Mouse (Mus musculus) olfactory bulb, adult 2 months (tissue): ENCODE measurements at regions not wholly inside any gene's neighbourhood (a gene's known extent, or its start where the extent isn't known, plus 50 kb on each side); places are given as distances from the start of the nearest gene placed in this dataset.

Source experiments
- H3K27ac ChIP-seq: fragments of 200-500 bp; 2 replicates; pipeline ENCODE4 v1.5.1; 2012; ENCODE audit warnings: low read depth, low read length; ENCODE audit not compliant: insufficient read depth
- H3K4me1 ChIP-seq: fragments of 200-500 bp; 2 replicates; pipeline ENCODE4 v1.6.1; 2012; ENCODE audit warnings: low read length; ENCODE audit not compliant: control insufficient read depth, insufficient read depth
- H3K4me3 ChIP-seq: fragments of 200-500 bp; 2 replicates; pipeline ENCODE4 v1.5.1; 2012; ENCODE audit warnings: mild to moderate bottlenecking, low read depth, low read length, moderate library complexity; ENCODE audit not compliant: insufficient read depth
- CTCF ChIP-seq: fragments of 200-500 bp; IDR thresholded peaks from 2 replicates; pipeline ENCODE4 v1.5.1; 2012; ENCODE audit warnings: low read depth, mild to moderate bottlenecking, low read length, moderate library complexity; ENCODE audit not compliant: insufficient read depth
- POLR2A ChIP-seq: fragments of 200-500 bp; IDR thresholded peaks from 2 replicates; pipeline ENCODE4 v1.6.1; 2012; ENCODE audit warnings: mild to moderate bottlenecking, low read depth, low read length, moderate library complexity; ENCODE audit not compliant: insufficient read depth
- WGBS: fragments of 180-500 bp; shearing (Covaris S2); methylation state at CpG from one replicate; pipeline ENCODE4 v1.1.7; 2018; 5-methylcytosine and 5-hydroxymethylcytosine counted together

GRCm38 (mm10) chr13:45240009-45240653, 149.4 kb upstream of the Mylip start:
- 88% methylated on average over 13 of the region's 13 CpGs for WGBS
- Histone ChIP-seq H3K27ac (no peak overlapping the region), H3K4me3 (no peak overlapping the region), H3K4me1 (peaks cover 8% of the 10 kb centered on the region)
- no peak for TF ChIP-seq POLR2A
- no peak for TF ChIP-seq CTCF

GRCm38 (mm10) chr13:45242261-45242660, 147.3 kb upstream of the Mylip start:
- 79% methylated on average over 3 of the region's 3 CpGs for WGBS
- no peak for TF ChIP-seq CTCF
- TF ChIP-seq POLR2A: no peak
- H3K27ac ChIP-seq: no peak overlapping the region
- H3K4me3 ChIP-seq: no peak overlapping the region
- peaks cover 8% of the 10 kb centered on the region for H3K4me1 ChIP-seq

- TF ChIP-seq POLR2A (no peak), CTCF (no peak)
- peaks cover 8% of the 10 kb centered on the region for H3K4me1 ChIP-seq
- no peak overlapping the region for H3K4me3 ChIP-seq
- 74% methylated on average over 12 of the region's 12 CpGs for WGBS
- no peak overlapping the region for H3K27ac ChIP-seq
Measured at GRCm38 (mm10) chr13:45242750-45243149, 146.8 kb upstream of the Mylip start.

GRCm38 (mm10) chr13:45245651-45246050, 143.9 kb upstream of the Mylip start:
- TF ChIP-seq POLR2A (no peak), CTCF (no peak)
- H3K27ac ChIP-seq: no peak overlapping the region
- H3K4me3 ChIP-seq: no peak overlapping the region
- peaks cover 4% of the 10 kb centered on the region; the same call in 1 of the 2 replicates for H3K4me1 ChIP-seq
- WGBS: 75% methylated on average over 5 of the region's 5 CpGs

GRCm38 (mm10) chr13:45246341-45246740, 143.2 kb upstream of the Mylip start:
- Histone ChIP-seq H3K4me3 (no peak overlapping the region), H3K27ac (no peak overlapping the region), H3K4me1 (peaks cover 4% of the 10 kb centered on the region; the same call in 1 of the 2 replicates)
- WGBS: 66% methylated on average over 2 of the region's 2 CpGs
- TF ChIP-seq POLR2A: no peak
- no peak for TF ChIP-seq CTCF

- H3K4me1 ChIP-seq: peaks cover 4% of the 10 kb centered on the region; the same call in 1 of the 2 replicates
- WGBS: 64% methylated on average over 1 of the region's 1 CpGs
- no peak overlapping the region for H3K4me3 ChIP-seq
- TF ChIP-seq CTCF: no peak
- no peak for TF ChIP-seq POLR2A
- no peak overlapping the region for H3K27ac ChIP-seq
Measured at GRCm38 (mm10) chr13:45250028-45250427, 139.5 kb upstream of the Mylip start.

- no peak overlapping the region for H3K27ac ChIP-seq
- peaks cover 4% of the 10 kb centered on the region; the same call in 1 of the 2 replicates for H3K4me1 ChIP-seq
- TF ChIP-seq CTCF (no peak), POLR2A (no peak)
- no peak overlapping the region for H3K4me3 ChIP-seq
- WGBS: 84% methylated on average over 3 of the region's 3 CpGs
Measured at GRCm38 (mm10) chr13:45251068-45251467, 138.5 kb upstream of the Mylip start.

- peaks cover 4% of the 10 kb centered on the region; the same call in 1 of the 2 replicates for H3K4me1 ChIP-seq
- WGBS: 93% methylated on average over 3 of the region's 3 CpGs
- H3K27ac ChIP-seq: no peak overlapping the region
- no peak for TF ChIP-seq CTCF
- no peak for TF ChIP-seq POLR2A
- H3K4me3 ChIP-seq: no peak overlapping the region
Measured at GRCm38 (mm10) chr13:45252126-45252525, 137.4 kb upstream of the Mylip start.

- Histone ChIP-seq H3K27ac (no peak overlapping the region), H3K4me3 (no peak overlapping the region), H3K4me1 (peaks cover 4% of the 10 kb centered on the region; the same call in 1 of the 2 replicates)
- WGBS: 73% methylated on average over 2 of the region's 2 CpGs
- TF ChIP-seq CTCF: no peak
- no peak for TF ChIP-seq POLR2A
Measured at GRCm38 (mm10) chr13:45253221-45253620, 136.3 kb upstream of the Mylip start.
